Mouse (Mus musculus): ENCODE results near the gene Usp19.

DNA sequence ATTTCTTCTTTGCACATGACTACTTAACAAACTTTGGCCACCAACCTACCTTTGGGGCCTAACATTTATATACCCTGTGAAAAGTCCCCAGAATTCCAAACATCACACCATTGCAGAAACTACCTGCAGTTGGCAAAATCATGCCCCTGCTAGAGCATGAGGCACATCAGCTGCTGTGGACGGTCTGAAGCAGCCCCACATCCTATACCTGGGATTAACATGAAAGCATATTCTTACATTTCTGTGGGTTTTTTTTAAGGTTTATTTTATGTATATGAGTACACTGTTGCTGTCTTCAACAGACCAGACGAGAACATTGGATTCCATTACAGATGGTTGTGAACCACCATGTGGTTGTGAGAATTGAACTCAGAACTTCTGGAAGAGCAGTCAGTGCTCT, 24.2 kb upstream of the Usp19 start:
- TF ChIP-seq CTCF (IDR thresholded peaks at IDR 0.05; ENCODE audit: extremely low read depth, insufficient read depth, low read length) (no peak), POLR2A (IDR thresholded peaks at IDR 0.05; ENCODE audit: extremely low read depth, insufficient read depth, low read length) (no peak)
